Mouse (Mus musculus) kidney, adult 2 months (tissue): ENCODE measurements around the gene Snx3.

ENCODE experiments used
- CTCF ChIP-seq: fragments of 200-500 bp; conservative IDR thresholded peaks from 2 replicates; pipeline ENCODE4 v1.5.1; 2011; ENCODE audit warnings: low read depth, mild to moderate bottlenecking, control low read depth, low read length, moderate library complexity, mixed read lengths; ENCODE audit not compliant: insufficient read depth, insufficient read length
- POLR2A ChIP-seq: fragments of 200-500 bp; IDR thresholded peaks from one replicate; pipeline ENCODE4 v1.6.1; 2011; ENCODE audit warnings: low read depth, low read length, control low read depth

GRCm38 (mm10) chr10:42579475-42580130, 77.8 kb downstream of the Snx3 start:
- TF ChIP-seq CTCF (no peak), POLR2A (no peak)
